Mouse (Mus musculus): Measurements from ENCODE around the gene Snhg11.

DNA sequence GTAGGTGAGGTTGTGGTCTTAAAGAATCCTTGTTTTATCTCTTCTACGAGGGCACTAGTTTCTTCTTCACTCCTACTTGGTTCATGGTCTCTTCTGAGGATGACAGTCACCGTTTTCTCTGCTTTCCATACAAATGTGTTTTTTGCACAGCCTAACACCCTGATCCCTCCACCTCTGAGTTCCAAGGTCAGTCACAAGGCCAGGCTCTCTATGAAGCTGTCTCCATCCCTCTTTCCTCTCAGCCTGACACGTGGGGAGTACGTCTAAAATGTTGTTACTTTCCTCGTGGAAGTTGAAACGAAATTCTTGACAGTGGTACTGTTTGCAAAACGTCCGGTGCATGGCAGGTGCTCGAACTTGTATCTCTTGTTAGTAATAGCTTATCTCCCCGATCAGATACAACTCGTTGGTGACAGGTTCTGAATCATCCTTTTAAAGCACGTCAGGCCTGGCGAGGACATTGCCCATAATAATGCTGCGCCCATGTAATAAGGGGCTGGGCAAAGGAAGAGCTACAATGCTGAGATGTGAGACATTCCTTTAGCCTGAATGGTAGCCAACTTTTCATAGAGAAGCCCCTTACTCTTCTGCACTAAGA, 33.7 kb downstream of the Snhg11 start:
- TF ChIP-seq CTCF (IDR thresholded peaks at IDR 0.05; ENCODE audit: low read depth, low read length) (no peak), POLR2A (IDR thresholded peaks at IDR 0.05; ENCODE audit: insufficient read depth, low read length) (no peak), EP300 (IDR thresholded peaks at IDR 0.05; ENCODE audit: insufficient read depth, low read depth, low read length) (no peak)
